Mouse (Mus musculus): Measurements from ENCODE around the gene Agpat4. TPM values are rescaled to one million over a fixed set of nuclear protein-coding genes. Genes with fewer than 3 reads are reported as not detected.

Gene Agpat4
- polyA plus RNA-seq, 1 experiment from 2014 or later: 31.6 TPM

DNA sequence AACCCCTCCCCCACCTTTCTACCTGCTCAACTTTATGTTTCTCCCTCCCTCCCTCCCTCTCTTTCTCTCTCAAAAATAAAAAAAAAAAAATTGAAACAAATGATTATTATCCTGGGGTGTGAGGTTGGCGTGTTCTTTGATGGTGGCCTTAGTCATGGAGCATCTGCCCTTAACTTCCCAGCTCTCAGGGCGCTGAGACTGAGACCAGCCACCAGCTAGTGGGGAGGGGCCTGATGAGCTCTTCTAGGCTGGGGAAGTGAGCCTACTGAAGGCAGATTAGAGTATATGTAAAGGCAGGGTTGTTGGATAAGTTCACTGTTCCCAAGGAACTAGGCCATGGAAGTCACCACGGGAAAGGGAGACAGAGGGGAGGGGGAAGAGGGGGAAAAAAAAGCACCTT lies 85.7 kb downstream of the Agpat4 start:
- Histone ChIP-seq H3K9ac (peak overlapping the region; percentile 84), H3K27me3 (replicated peaks) (no peaks in the 10 kb centered on the region), H3K4me2 (peak overlapping the region; percentile 69), H3K4me1 (peaks cover 100% of the 10 kb centered on the region), H3K9me3 (replicated peaks) (no peaks in the 10 kb centered on the region), H3K27ac (peak overlapping the region; percentile 100), H3K4me3 (0 out of 2 replicates have a peak overlapping the region, but pooled peaks have one; percentile 7), H3K36me3 (peaks cover 49% of the 10 kb centered on the region)
- WGBS (ENCODE audit: insufficient replicate concordance): 33% methylated on average over 3 of the region's 3 CpGs
- no peak for ATAC-seq

DNA sequence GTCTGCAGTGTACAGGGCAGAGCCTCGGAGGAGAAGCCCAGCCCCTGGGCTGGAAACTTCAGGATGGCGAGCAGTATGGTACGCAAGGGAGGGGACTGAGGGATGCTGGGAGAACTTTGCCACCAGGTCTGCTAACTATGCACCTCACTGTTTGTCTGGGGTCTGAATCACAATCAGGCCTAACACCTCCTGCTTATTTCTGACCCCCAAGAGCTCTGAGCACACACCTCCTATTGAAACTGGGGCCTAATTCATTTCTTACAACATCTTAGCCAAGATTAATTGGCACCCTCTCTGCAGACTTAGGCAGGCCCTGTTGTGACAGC lies 86.1 kb downstream of the Agpat4 start:
- Histone ChIP-seq H3K9me3 (replicated peaks) (no peaks in the 10 kb centered on the region), H3K36me3 (peaks cover 49% of the 10 kb centered on the region), H3K4me2 (peak overlapping the region; percentile 69), H3K27me3 (replicated peaks) (no peaks in the 10 kb centered on the region), H3K9ac (peak overlapping the region; percentile 84), H3K27ac (peak overlapping the region; percentile 100), H3K4me3 (peak overlapping the region; percentile 7; the same call in 1 of the 2 replicates), H3K4me1 (peaks cover 100% of the 10 kb centered on the region)
- 26% methylated on average over 3 of the region's 3 CpGs for WGBS (ENCODE audit: insufficient replicate concordance)
- ATAC-seq: 0 out of 2 replicates have a peak, but pooled peaks have one; percentile 13

DNA sequence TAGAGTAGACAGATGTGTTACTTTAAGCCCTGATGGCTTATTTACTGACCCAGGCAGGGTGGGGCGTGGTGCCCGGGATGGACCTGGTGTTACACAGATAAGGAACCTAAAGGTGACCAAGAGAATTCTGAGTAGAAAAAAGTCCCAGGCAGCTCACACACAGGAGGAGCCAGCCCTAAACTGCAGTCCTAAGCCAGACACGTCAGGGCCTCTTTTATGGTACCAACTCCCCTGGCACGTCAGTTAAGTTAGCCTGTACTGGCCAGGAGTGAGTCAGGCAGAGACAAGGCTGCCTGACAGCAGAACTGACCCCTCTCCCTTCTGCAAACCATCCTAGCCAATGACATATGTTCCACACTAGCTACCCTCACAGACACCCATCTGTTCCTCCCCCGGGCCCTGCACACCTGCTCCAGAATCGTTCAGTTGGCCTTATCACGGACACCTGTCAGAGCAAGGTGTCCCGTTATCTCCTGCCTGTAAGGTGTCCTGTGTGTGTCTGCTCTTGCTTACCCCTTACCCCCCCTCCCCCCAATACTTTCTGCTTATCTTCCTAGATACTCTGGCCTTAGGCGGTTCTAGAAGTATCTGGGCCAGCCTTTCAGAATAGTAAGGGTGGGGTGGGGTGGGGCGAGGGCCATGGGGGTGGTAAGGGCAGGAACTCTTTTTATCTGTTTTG lies 86.7 kb downstream of the Agpat4 start:
- Histone ChIP-seq H3K9ac (peak overlapping the region; percentile 84), H3K27ac (peak overlapping the region; percentile 100), H3K27me3 (replicated peaks) (no peaks in the 10 kb centered on the region), H3K4me1 (peaks cover 100% of the 10 kb centered on the region), H3K9me3 (replicated peaks) (no peaks in the 10 kb centered on the region), H3K4me2 (peak overlapping the region; percentile 69), H3K36me3 (peaks cover 49% of the 10 kb centered on the region), H3K4me3 (peak overlapping the region; percentile 25)
- 9% methylated on average over 10 of the region's 10 CpGs for WGBS (ENCODE audit: insufficient replicate concordance)
- ATAC-seq: peak; percentile 85

DNA sequence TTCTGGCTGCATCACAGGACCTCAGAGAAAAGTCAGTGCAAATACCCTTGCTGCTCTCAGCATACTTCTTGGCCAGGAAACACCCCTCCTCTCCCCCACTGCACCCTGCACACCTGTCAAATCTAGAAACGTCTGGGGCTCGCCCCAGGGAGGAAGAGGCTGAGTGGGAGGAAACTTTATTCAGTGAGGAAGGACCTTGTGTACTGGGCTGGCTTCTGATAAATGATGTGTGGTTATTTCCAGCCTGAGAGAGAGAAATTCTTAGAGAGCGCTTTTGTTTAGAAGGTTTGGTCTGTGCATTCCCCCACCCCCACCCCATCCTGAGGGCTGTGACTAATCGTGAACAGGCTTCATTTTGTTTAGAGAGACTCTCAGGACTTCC lies 87.2 kb downstream of the Agpat4 start:
- peak overlapping the region; percentile 100 for H3K27ac ChIP-seq
- H3K4me2 ChIP-seq: peak overlapping the region; percentile 69
- ATAC-seq: no peak
- H3K36me3 ChIP-seq: peaks cover 49% of the 10 kb centered on the region
- peak overlapping the region; percentile 25 for H3K4me3 ChIP-seq
- H3K9ac ChIP-seq: peak overlapping the region; percentile 84
- 6% methylated on average over 4 of the region's 4 CpGs for WGBS (ENCODE audit: insufficient replicate concordance)
- H3K9me3 ChIP-seq (replicated peaks): no peaks in the 10 kb centered on the region
- H3K27me3 ChIP-seq (replicated peaks): no peaks in the 10 kb centered on the region
- H3K4me1 ChIP-seq: peaks cover 100% of the 10 kb centered on the region

DNA sequence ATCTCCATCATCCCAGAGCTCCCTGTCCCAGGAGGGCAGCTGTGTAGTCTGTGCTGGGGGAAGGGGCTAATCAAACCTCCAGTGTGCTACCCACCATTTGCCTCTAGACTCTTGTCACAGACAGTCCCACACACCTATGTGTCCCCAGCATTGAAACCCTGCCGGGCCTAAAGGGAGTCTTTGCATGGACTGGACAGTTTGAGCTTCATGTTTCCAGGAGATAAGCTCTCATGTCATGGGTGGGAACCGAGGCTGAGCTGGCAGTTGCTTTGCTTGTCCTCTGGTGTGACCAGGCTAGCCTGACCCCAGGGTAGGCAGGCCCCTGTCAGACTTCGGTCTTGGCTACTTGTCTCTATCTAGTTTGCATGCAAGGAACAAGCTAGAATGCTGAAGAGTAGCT lies 87.7 kb downstream of the Agpat4 start:
- peak overlapping the region; percentile 25 for H3K4me3 ChIP-seq
- H3K27ac ChIP-seq: peak overlapping the region; percentile 100
- peak overlapping the region; percentile 69 for H3K4me2 ChIP-seq
- ATAC-seq: peak; percentile 47
- H3K27me3 ChIP-seq (replicated peaks): no peaks in the 10 kb centered on the region
- peak overlapping the region; percentile 84 for H3K9ac ChIP-seq
- H3K4me1 ChIP-seq: peaks cover 100% of the 10 kb centered on the region
- peaks cover 49% of the 10 kb centered on the region for H3K36me3 ChIP-seq
- H3K9me3 ChIP-seq (replicated peaks): no peaks in the 10 kb centered on the region
- 11% methylated on average over 3 of the region's 3 CpGs for WGBS (ENCODE audit: insufficient replicate concordance)

DNA sequence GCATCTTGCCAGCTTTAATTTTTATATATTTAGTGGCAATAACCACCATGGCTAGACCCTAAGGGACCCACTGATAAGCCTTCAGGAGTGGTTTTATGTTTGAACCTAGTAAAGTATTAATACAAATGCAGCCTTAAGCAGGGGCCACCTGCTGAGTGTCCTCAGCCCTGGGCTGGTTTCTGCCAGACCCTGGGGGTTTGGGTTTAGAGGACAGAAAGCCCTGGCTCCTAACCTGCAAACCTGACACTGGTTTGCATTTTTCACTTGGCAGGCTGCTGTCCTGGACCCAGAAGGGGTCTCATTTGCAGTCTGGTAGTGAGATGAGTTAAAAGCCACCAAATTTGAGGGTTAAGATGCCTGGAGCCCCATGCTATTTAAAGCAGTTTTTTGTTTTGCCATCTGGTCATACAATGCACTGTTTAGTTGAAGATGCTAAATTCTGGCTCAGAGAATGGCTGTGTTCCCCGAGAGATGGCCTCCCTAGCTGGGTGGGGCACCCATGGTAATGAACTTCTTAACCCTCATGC lies 88.6 kb downstream of the Agpat4 start:
- no peak for ATAC-seq
- 29% methylated on average over 1 of the region's 1 CpGs for WGBS (ENCODE audit: insufficient replicate concordance)
- Histone ChIP-seq H3K4me3 (no peak overlapping the region), H3K9ac (peak overlapping the region; percentile 84), H3K27me3 (replicated peaks) (no peaks in the 10 kb centered on the region), H3K9me3 (replicated peaks) (no peaks in the 10 kb centered on the region), H3K4me1 (peaks cover 93% of the 10 kb centered on the region), H3K27ac (peak overlapping the region; percentile 100), H3K36me3 (peaks cover 51% of the 10 kb centered on the region), H3K4me2 (peak overlapping the region; percentile 69)

DNA sequence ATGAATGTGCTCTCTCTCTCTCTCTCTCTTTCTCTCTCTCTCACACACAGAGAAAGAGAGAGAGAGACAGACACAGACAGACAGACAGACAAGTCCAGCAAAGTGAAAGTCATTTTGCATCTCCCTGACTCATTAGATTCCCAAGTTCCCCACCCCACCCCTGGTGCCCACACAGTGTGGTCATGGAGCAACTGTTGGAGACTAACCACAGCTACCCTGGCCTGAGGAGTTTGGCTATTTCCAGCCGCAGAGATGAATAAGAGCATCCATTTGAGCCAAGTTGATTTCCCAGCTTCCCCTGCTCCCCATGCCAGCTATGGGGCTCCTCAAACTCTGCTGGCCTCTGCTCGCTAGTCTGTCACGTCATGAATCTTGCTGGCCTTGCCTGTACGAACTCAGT lies 91.0 kb downstream of the Agpat4 start:
- H3K4me3 ChIP-seq: no peak overlapping the region
- WGBS (ENCODE audit: insufficient replicate concordance): 76% methylated on average over 4 of the region's 4 CpGs
- ATAC-seq: no peak
- H3K4me2 ChIP-seq: no peak overlapping the region
- H3K4me1 ChIP-seq: peaks cover 69% of the 10 kb centered on the region
- H3K36me3 ChIP-seq: peaks cover 62% of the 10 kb centered on the region
- H3K27ac ChIP-seq: peak overlapping the region; percentile 100
- no peaks in the 10 kb centered on the region for H3K27me3 ChIP-seq (replicated peaks)
- H3K9me3 ChIP-seq (replicated peaks): no peaks in the 10 kb centered on the region
- peak overlapping the region; percentile 84 for H3K9ac ChIP-seq

DNA sequence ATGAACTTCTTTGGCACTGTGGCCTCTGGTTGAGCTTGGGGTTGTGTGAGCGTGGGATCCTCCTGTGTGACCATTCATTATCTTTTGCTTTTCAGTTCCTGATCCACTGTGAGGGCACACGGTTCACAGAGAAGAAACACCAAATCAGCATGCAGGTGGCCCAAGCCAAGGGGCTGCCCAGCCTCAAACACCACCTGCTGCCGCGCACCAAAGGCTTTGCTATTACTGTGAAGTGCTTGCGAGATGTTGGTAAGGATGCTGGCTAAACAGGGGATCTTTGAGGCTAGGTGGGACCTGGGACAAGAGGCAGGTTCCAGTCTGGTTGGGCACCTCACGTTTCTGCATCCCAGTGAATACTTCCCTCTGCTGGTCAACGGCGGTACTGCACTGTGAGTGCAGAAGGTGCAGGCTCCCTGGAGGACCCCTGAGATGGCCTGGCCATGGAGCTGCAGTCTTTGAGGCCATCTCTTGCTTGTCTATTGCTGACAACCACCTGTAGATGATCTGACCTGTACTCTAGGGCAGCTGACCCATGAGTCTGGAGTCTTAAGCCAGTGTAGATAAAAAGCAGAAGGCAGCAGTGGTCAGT lies 92.1 kb downstream of the Agpat4 start:
- no peaks in the 10 kb centered on the region for H3K9me3 ChIP-seq (replicated peaks)
- H3K36me3 ChIP-seq: peaks cover 74% of the 10 kb centered on the region
- peaks cover 64% of the 10 kb centered on the region for H3K4me1 ChIP-seq
- H3K9ac ChIP-seq: peak overlapping the region; percentile 47
- H3K4me3 ChIP-seq: no peak overlapping the region
- ATAC-seq: peak; percentile 40
- H3K27me3 ChIP-seq (replicated peaks): no peaks in the 10 kb centered on the region
- peak overlapping the region; percentile 100 for H3K27ac ChIP-seq
- WGBS (ENCODE audit: insufficient replicate concordance): 28% methylated on average over 8 of the region's 8 CpGs
- no peak overlapping the region for H3K4me2 ChIP-seq

DNA sequence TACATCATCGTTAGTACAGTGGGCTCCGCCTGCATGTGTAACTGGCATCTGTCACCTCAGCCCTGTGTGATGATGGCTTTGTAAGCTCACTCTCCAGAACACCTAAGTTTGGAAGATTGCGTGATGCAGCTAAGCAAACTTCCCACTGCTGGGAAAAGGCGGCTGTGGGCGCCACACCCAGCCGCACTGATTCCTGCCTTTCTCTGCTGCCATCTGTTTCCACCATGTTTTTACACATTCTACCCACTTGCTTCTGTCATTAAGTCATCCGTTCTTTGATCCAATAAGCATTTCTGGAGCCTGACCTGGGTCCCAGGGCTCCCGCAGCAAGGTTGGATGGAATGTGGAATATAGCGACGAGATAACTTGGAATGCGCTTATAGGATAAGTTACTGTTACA lies 93.4 kb downstream of the Agpat4 start:
- Histone ChIP-seq H3K4me1 (peaks cover 63% of the 10 kb centered on the region), H3K27ac (no peak overlapping the region), H3K4me2 (no peak overlapping the region), H3K36me3 (peaks cover 87% of the 10 kb centered on the region), H3K9me3 (replicated peaks) (no peaks in the 10 kb centered on the region), H3K4me3 (no peak overlapping the region), H3K9ac (no peak overlapping the region), H3K27me3 (replicated peaks) (no peaks in the 10 kb centered on the region)
- WGBS (ENCODE audit: insufficient replicate concordance): 89% methylated on average over 11 of the region's 11 CpGs
- no peak for ATAC-seq

DNA sequence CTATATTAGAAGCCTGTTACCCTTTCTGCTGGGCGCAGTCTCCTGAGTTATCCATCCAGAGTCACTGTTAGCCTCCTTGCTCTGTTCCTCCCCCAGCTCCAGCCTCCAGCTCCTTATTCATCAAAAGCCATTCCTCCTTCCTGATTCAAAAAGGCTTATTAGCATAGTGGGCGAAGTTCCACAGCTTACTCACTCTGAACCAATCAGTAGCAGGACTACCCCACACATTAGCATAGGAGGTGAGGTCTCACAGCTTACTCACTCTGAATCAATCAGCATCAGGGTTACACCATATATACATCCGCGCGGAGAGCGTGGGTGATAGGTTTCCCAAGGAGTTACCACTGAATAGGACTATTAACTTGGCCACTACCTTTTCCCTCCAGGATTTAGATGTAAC lies 93.8 kb downstream of the Agpat4 start:
- Histone ChIP-seq H3K9ac (no peak overlapping the region), H3K4me2 (no peak overlapping the region), H3K36me3 (peaks cover 91% of the 10 kb centered on the region), H3K27me3 (replicated peaks) (no peaks in the 10 kb centered on the region), H3K27ac (no peak overlapping the region), H3K9me3 (replicated peaks) (no peaks in the 10 kb centered on the region), H3K4me3 (no peak overlapping the region), H3K4me1 (peaks cover 58% of the 10 kb centered on the region)
- WGBS (ENCODE audit: insufficient replicate concordance): 89% methylated on average over 6 of the region's 6 CpGs
- ATAC-seq: no peak

DNA sequence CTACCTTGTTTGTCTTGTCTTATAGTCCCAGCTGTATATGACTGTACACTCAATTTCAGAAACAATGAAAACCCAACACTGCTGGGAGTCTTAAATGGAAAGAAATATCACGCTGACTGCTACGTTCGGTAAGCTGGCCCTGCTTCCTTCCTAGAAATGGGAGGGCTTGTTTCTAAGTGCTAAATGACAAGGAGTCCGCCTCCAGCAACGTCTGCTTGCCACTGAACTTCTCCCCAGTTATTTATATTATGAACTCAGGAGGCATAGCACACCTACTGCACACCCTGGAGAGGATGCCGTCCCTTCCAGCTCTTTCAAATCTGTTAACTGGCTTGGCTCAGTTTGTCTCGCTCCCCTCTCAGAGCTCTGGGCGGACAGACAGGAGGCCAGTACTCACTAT lies 94.9 kb downstream of the Agpat4 start:
- H3K4me3 ChIP-seq: no peak overlapping the region
- H3K9me3 ChIP-seq (replicated peaks): no peaks in the 10 kb centered on the region
- ATAC-seq: no peak
- no peaks in the 10 kb centered on the region for H3K27me3 ChIP-seq (replicated peaks)
- peaks cover 96% of the 10 kb centered on the region for H3K36me3 ChIP-seq
- H3K4me1 ChIP-seq: peaks cover 47% of the 10 kb centered on the region
- H3K4me2 ChIP-seq: no peak overlapping the region
- WGBS (ENCODE audit: insufficient replicate concordance): 80% methylated on average over 8 of the region's 8 CpGs
- H3K27ac ChIP-seq: no peak overlapping the region
- H3K9ac ChIP-seq: no peak overlapping the region

DNA sequence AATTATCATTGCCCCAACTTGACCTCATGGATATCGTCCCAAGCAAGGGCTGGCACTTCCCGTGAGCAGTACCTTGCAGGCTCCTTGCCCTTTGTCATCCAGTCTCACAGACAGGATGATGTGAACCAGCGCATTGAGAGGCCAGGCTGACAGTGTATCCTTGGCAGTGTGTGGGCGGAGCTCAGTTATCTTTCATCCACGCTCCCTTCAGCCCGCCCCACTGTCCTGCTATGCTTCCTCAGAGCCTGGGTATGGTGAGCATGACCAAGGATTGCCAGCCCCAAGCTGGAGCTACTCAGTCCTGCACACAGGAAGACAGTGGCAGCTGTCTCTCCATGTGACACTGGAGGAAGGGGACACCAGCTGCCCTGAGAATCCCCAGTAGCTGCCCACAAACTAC lies 97.7 kb downstream of the Agpat4 start:
- no peaks in the 10 kb centered on the region for H3K27me3 ChIP-seq (replicated peaks)
- no peak overlapping the region for H3K4me2 ChIP-seq
- H3K27ac ChIP-seq: peak overlapping the region; percentile 64
- WGBS (ENCODE audit: insufficient replicate concordance): 53% methylated on average over 6 of the region's 6 CpGs
- no peaks in the 10 kb centered on the region for H3K9me3 ChIP-seq (replicated peaks)
- H3K4me1 ChIP-seq: peaks cover 20% of the 10 kb centered on the region
- no peak overlapping the region for H3K4me3 ChIP-seq
- peak; percentile 93 for ATAC-seq
- peaks cover 100% of the 10 kb centered on the region for H3K36me3 ChIP-seq
- peak overlapping the region; percentile 4; the same call in 1 of the 2 replicates for H3K9ac ChIP-seq
